Mouse (Mus musculus) cerebellum, adult 9-11 months (tissue): ENCODE results near the gene Paxip1.

Experiments used
- DNase-seq: peaks from one replicate; pipeline ENCODE4 v3.0.0; 2022

Paxip1 gene

DNA sequence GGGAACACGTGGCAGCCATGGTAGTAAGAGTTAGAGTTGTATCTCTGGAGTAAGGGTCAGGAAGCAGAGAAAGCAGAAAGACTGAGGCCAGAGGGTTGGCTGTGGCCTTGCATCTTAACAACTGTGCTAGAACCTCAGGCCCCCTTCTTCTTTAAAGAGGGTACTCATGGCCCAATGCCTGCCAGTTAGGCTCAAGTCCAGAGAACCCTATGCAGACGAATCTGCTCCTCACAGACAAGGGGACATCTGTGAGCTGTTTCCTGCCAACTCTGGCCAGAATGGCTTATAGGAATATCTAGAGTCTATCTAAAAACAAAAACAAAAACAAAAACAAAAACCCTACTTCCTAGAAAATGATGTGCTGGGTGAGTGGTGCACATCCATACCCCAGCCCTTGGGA, 72.2 kb downstream of the Paxip1 start:
- DNase-seq = no peak

DNA sequence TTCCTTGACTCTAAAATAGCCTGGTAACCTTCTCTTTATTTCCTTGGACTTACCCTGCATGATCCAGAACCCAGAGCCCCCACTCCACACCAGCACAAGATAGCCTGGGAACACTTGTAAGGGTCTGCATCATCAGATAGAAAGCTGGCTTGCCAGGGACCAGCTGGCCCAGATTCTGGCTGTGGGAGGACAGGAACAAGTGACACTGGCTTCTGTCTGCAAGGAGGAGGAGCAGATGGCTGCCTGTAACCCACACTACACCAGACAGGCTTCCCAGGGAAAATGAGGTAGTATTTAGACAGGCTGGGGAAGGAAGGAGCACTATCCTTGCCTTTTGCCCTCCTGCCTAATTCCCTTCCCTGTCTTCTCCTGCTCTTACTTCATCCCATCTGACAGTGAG, 74.2 kb downstream of the Paxip1 start:
- DNase-seq = no peak

DNA sequence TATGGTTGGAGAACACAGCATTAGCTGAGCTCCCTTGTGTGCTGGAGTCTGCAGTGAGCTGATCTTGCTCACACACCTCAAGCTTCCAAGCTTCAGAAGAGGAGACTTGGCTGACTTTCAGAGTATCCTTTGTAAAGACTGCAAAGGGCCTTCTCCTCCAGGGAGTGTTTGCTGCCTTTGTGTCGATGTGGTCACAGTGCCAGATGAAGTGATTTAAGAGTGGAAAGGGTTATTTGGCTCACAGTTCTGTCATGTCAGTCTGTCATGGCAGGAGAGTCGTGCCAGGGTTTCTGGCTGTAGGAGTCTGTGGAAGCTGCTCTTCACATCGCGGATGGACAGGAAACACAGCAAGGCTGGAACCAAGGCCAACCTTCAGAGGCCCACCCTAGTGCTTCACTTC, 75.5 kb downstream of the Paxip1 start:
- no peak for DNase-seq

DNA sequence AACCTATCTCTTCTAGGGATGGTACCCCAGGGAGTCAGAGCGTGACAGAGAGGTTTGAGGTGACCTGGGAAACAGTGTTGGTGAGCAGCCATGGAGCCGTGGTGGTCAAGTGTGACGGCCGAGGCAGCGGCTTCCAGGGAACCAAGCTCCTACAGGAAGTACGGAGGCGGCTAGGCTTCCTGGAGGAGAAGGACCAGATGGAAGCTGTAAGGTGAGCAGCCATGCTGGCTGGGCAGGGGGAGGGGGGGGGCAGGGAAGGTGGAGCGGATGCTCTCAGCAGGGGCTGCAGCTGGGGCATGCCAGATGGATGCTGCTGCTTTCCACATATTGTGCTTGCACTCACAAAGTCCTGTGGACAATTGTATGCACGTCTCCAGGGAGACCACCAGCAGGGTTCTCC, 77.1 kb downstream of the Paxip1 start:
- DNase-seq = no peak

DNA sequence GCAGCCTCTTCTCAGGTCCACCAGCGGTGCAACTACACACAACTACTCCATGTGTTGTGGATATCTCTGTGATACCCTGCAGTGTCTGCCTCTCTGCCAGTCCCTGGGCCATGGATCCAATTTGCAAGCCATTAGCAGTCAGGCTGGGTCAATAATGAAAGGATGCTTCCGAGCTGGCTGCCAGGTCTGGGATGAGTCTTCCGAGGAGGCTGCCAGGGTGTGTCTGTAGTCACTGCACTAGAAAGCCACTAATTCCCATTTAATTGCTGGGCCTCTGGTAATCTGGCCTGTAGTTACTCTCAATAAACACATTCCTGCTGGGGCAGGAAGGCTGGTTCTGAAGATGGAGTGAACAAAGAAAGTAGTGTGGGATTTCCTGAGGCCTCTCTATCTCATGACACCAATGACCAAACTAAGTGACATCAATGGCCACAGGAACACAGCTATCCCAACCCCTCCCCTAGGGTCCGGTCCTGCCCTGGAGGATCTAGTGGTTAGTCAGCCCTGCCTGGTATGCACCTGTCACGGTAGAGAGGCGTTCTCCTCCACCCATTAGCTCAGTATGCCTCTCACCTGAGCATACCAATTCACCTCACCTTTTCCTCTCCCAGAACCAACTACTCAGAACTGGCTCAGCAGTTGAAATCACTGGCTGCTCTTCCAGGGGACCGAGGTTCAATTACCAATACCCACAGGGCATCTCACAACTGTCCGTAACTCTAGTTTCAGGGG, 79.9 kb downstream of the Paxip1 start:
- no peak for DNase-seq

DNA sequence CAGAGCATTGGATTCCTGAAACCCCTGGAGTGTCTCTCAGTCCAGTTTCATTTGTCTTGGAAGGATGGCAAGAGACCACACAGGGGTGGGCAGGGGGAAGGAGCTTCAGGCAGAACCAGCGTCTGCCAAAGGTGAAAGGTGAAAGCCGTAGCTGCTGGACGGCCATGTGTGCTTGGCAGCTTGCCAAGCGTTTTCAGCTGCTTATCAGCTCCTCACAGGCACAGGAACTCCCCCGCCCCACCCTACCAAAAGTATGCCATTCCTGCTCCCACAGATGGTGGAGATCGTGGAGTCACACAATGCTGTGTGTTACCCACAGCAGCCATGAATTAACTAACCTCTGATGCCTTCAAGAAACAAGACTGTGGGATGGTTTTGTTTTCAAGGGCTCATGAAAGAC, 83.3 kb downstream of the Paxip1 start:
- no peak for DNase-seq

DNA sequence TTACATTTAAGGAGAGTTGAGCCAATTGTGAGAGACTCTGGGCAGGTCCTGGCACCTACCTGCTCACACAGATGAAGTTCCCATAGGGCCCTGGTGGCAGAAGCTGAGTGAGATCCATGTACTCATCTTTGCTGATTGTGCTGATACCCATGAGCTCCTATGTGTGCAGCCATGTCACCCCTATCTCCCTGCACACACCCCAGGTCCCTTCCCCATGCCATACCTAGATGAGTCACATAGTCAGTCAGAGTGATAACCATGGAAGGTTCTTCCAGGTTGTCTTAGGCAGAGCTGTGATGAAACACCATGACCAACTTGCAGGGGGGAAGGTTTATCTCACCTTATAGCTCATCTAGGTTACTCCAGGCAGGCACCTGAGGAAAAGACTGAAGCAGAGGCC, 84.2 kb downstream of the Paxip1 start:
- DNase-seq = no peak

DNA sequence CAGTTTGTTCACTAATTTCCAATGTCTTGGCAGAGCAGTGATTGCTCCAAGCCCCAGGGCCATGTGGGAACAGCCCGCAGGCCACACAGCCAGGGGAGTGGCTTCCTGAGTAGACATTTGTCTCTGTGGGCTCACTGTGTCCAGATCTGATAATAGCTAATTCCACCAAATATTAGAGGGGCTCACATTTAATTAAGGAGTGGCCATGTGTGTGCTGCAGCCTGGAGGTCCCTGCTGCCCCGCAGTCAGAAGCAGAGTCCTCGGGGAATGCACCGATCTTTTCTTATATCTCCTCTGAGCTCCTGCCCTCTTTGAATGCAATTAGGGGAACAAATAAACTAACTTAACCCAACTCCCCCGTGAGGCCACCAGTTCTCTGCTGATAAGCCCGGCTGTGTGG, 84.9 kb downstream of the Paxip1 start:
- DNase-seq = no peak

DNA sequence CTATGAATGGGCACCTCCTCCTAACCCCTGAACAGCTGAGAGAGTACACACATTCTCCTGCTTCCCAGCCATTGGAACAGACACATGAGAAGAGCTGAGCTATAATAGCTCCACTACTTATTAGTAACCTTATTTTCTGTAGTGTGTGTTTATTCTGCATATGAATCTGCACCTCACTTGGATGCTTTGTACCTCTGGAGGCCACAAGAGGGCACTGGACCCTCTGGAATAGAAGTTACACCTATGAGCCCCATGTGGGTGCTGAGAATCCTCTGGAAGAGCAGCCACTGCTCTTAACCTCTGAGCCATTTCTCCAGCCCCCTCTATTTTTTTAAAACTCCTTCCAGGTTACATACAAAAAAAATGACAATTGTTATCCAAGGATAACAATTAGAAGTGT, 86.5 kb downstream of the Paxip1 start:
- DNase-seq = no peak

DNA sequence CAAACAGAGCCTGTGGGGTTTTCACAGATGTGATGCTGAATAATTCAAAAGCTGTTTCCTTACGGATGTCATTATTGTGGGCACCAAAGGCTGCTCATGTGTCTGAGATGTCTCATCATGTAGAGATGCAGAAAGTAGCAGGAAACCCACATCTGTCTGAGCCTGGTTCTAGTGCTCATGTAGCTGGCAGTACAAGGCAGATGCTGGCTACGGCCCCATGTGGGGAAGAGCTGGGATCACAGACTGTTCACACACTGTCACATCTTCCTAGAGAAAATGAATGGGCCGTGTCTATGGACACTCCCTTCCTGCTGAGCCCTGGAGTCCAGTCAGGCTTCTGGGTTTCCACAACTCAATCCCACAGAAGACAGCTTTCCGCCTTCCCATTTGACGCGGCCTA, 89.0 kb downstream of the Paxip1 start:
- DNase-seq = no peak
